Mouse (Mus musculus) cerebral cortex, adult 2 months (tissue): ENCODE data around the gene Lemd1.

Experiments
- WGBS: fragments of 180-500 bp; shearing (Covaris S2); methylation state at CpG from one replicate; pipeline ENCODE4 v1.1.7; 2018; 5-methylcytosine and 5-hydroxymethylcytosine counted together

The Lemd1 gene

GRCm38 (mm10) chr1:132287991-132288451, 96.8 kb downstream of the Lemd1 start:
- 39% methylated on average over 11 of the region's 11 CpGs for WGBS

- WGBS = 61% methylated on average over 6 of the region's 6 CpGs
Measured at GRCm38 (mm10) chr1:132289965-132290364, 98.7 kb downstream of the Lemd1 start.

- 80% methylated on average over 11 of the region's 11 CpGs for WGBS
Measured at GRCm38 (mm10) chr1:132290921-132291675, 99.9 kb downstream of the Lemd1 start.

GRCm38 (mm10) chr1:132291706-132292105, 100.5 kb downstream of the Lemd1 start:
- WGBS = 77% methylated on average over 4 of the region's 4 CpGs

GRCm38 (mm10) chr1:132292318-132293129, 101.3 kb downstream of the Lemd1 start:
- WGBS = 61% methylated on average over 21 of the region's 21 CpGs

- 78% methylated on average over 7 of the region's 7 CpGs for WGBS
Measured at GRCm38 (mm10) chr1:132295506-132295905, 104.3 kb downstream of the Lemd1 start.

- 58% methylated on average over 3 of the region's 3 CpGs for WGBS
Measured at GRCm38 (mm10) chr1:132296051-132296450, 104.8 kb downstream of the Lemd1 start.

GRCm38 (mm10) chr1:132298425-132298800, 107.2 kb downstream of the Lemd1 start, which contains the start of gene Klhdc8a:
Klhdc8a (plus strand) TSS chr1:132298626.
- 2% methylated on average over 25 of the region's 28 CpGs for WGBS

GRCm38 (mm10) chr1:132298801-132299464, 107.7 kb downstream of the Lemd1 start:
- WGBS = 2% methylated on average over 66 of the region's 71 CpGs

- WGBS = 92% methylated on average over 5 of the region's 5 CpGs
Measured at GRCm38 (mm10) chr1:132299744-132300143, 108.5 kb downstream of the Lemd1 start.

GRCm38 (mm10) chr1:132301242-132301641, 110.0 kb downstream of the Lemd1 start:
- 89% methylated on average over 5 of the region's 5 CpGs for WGBS

- WGBS = 92% methylated on average over 9 of the region's 9 CpGs
Measured at GRCm38 (mm10) chr1:132302341-132302866, 111.2 kb downstream of the Lemd1 start.

- WGBS = 83% methylated on average over 9 of the region's 9 CpGs
Measured at GRCm38 (mm10) chr1:132304618-132305214, 113.5 kb downstream of the Lemd1 start.

GRCm38 (mm10) chr1:132306160-132306559, 114.9 kb downstream of the Lemd1 start:
- 56% methylated on average over 4 of the region's 4 CpGs for WGBS

GRCm38 (mm10) chr1:132306808-132307207, 115.6 kb downstream of the Lemd1 start:
- 60% methylated on average over 4 of the region's 4 CpGs for WGBS

- WGBS = 67% methylated on average over 6 of the region's 6 CpGs
Measured at GRCm38 (mm10) chr1:132307962-132308361, 116.7 kb downstream of the Lemd1 start.

GRCm38 (mm10) chr1:132308674-132309073, 117.4 kb downstream of the Lemd1 start:
- WGBS = 94% methylated on average over 7 of the region's 7 CpGs
